In the genomic region with DNA sequence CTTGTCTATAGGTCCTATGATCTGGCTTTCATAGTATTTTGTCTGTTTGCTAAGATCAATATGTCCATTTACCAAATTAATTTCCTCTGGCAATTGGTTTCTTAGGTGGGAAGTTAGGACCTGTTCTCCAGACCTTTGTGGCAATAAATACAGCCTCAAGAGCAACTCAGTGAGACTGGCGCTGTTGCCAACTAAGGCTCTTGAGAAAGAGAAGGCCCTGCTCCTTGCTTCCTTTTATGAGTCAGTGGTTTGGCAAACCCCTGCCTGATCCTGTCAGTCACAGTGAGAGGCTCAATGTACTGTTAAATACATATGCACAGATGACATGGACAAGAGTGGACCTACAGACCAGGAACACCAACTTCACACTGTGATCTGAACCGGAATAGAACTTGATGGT, we compare ENCODE assay signal across 21 mouse cellular contexts. TPM values are rescaled to one million over a fixed set of nuclear protein-coding genes. Genes with fewer than 3 reads are reported as not detected.
DNase-seq lines count a peak whose midpoint lies in the region; ATAC-seq lines count a peak whose summit lies in the region.
"Had no signal": no experiment of that assay in that cellular context is flagged by ENCODE, and none has a peak within 500 bp of the region (broad histone marks: within the 10 kb centered on the region; RNA-seq: fewer than 3 reads in every experiment).

No protein-coding gene starts in this region.

- no peak for ATAC-seq in erythroblast, adult 5-6 weeks (replicated peaks; ENCODE audit: low FRiP score, poor library complexity, severe bottlenecking)
- ATAC-seq: CD4-positive, CD25-positive, alpha-beta regulatory T cell, adult 4 months; forebrain, embryonic 14.5 days; intestine, embryonic 15.5 days had no signal

- peak; percentile 10 for DNase-seq in lung, postnatal 25 days (ENCODE audit: low spot score)
- no peak for DNase-seq in lung, postnatal 4 days
- DNase-seq in adipocyte (ENCODE audit: low spot score): peak; percentile 9
- peak; percentile 14 for DNase-seq in adrenal gland, postnatal 10 days
- DNase-seq in fat pad, adult 2 months (ENCODE audit: extremely low read depth, low read depth, low spot score): peak; percentile 55
- no peak for DNase-seq in gastrocnemius, postnatal 14 days
- DNase-seq: cerebellum, adult 11 months; cerebellum, adult 8-10 months; cerebellum, postnatal 14 days; embryo, embryonic 11 days; gastrocnemius, adult 2 months; gastrocnemius, postnatal 36 days; heart, adult 18-20 months; heart, postnatal 14 days; kidney, adult 18-20 months had no signal

- intact Hi-C loops in gastrocnemius, postnatal 14 days (cut with DNase I; ENCODE audit: low total_unique reads): no loop called here

RNA-seq across cellular contexts. Expression of a gene that starts 36.3 kb away (rescaled TPM):
- 1 to 10 TPM; 1.3 to 3.0 TPM for total RNA-seq in adrenal gland, postnatal 10 days (2021)
- 10 to 100 TPM; 35.8 to 43.5 TPM for total RNA-seq in gastrocnemius, postnatal 14 days (2021)
- total RNA-seq in erythroblast, adult 5-6 weeks (2015; ENCODE audit: low replicate concordance): not detected in 2 replicates
- total RNA-seq in erythroblast, adult 5-6 weeks (2017; ENCODE audit: low replicate concordance): not detected in 2 replicates
- total RNA-seq: common myeloid progenitor, adult 5-6 weeks; hematopoietic stem cell, adult 5-6 weeks had no signal

Comparison
In these comparisons a context has a peak if more than half of its experiments do, and no peak if none do; other contexts are left out.
1. DNase-seq: peak in lung, postnatal 25 days (single experiment), adipocyte (single experiment), adrenal gland, postnatal 10 days (single experiment) and fat pad, adult 2 months (single experiment); none in lung, postnatal 4 days (0 of 2) and gastrocnemius, postnatal 14 days (single experiment).
2. RNA of a gene that starts 36.3 kb away (total RNA-seq): 35.8 to 43.5 TPM in gastrocnemius, postnatal 14 days; 1.3 to 3.0 TPM in adrenal gland, postnatal 10 days and not detected in erythroblast, adult 5-6 weeks; every median in the first group is over 4 times any median in the second.